Mouse (Mus musculus) embryonic fibroblast, embryonic 13.5 days (primary cell): ENCODE results near the gene Etv1.

Experiments
- CTCF ChIP-seq: IDR thresholded peaks from 2 replicates; pipeline ENCODE4 v1.5.1; 2011; ENCODE audit warnings: mild to moderate bottlenecking, control low read depth, low read length, moderate library complexity, borderline replicate concordance; ENCODE audit not compliant: insufficient read depth
- POLR2A ChIP-seq: IDR thresholded peaks from 2 replicates; pipeline ENCODE4 v1.6.1; 2011; ENCODE audit warnings: low read depth, mild to moderate bottlenecking, control low read depth, low read length, moderate library complexity

GRCm38 (mm10) chr12:38777957-38778298 lies 1.3 kb upstream of the Etv1 start:
- TF ChIP-seq CTCF (no peak), POLR2A (no peak)
